Mouse (Mus musculus) bone marrow, adult 2 months (tissue): ENCODE measurements around the gene Spaca1. TPM values are rescaled to one million over a fixed set of nuclear protein-coding genes. Genes with fewer than 3 reads are reported as not detected.
"Not testable (repeated sequence)": the region's sequence is repeated elsewhere in the genome, so short reads cannot be mapped to it uniquely, and the experiment has no call there.

Source experiments
- H3K27ac ChIP-seq: fragments of 200-500 bp; 2 replicates; pipeline ENCODE4 v1.5.1; 2012; ENCODE audit warnings: low read depth, mild to moderate bottlenecking, control low read depth, inconsistent platforms, low read length; ENCODE audit not compliant: control insufficient read depth, poor library complexity, insufficient read depth
- H3K4me1 ChIP-seq: fragments of 200-500 bp; 2 replicates; pipeline ENCODE4 v1.6.1; 2011; ENCODE audit warnings: low read length; ENCODE audit not compliant: control insufficient read depth, insufficient read depth
- H3K4me3 ChIP-seq: fragments of 200-500 bp; replicated peaks from 2 replicates; pipeline ENCODE3; 2011; ENCODE audit warnings: mild to moderate bottlenecking, low read depth, low read length, control low read depth; ENCODE audit not compliant: control insufficient read depth
- CTCF ChIP-seq: fragments of 200-500 bp; IDR thresholded peaks from 2 replicates; pipeline ENCODE4 v1.5.1; 2011; ENCODE audit warnings: low read length, control low read depth; ENCODE audit not compliant: control insufficient read depth, insufficient read depth
- POLR2A ChIP-seq: fragments of 200-500 bp; IDR thresholded peaks from 2 replicates; pipeline ENCODE4 v1.6.1; 2011; ENCODE audit warnings: low read depth, mild to moderate bottlenecking, control low read depth, low read length, borderline replicate concordance; ENCODE audit not compliant: control insufficient read depth
- WGBS: fragments of 180-500 bp; shearing (Covaris S2); methylation state at CpG from one replicate; pipeline ENCODE4 v1.1.7; 2018; 5-methylcytosine and 5-hydroxymethylcytosine counted together
- polyA plus RNA-seq: library from polyadenylated mRNA; stranded (reverse); fragments of >200 nt; gene quantifications from 2 replicates; pipeline ENCODE4 v1.2.4, GENCODE M21; 2011; ENCODE audit warnings: low replicate concordance; ENCODE audit not compliant: missing spikeins, insufficient read depth, insufficient read length

Gene Spaca1
- polyA plus RNA-seq = 0.83 TPM in 1 of 2 replicates, not detected in the other

GRCm38 (mm10) chr4:34049571-34050255, at the start of gene Spaca1:
Gene Spaca1, minus strand, starts transcription at chr4:34050191.
- H3K4me3 ChIP-seq = no peak within 1 kb of the TSS
- TF ChIP-seq CTCF = no peak
- TF ChIP-seq POLR2A = no peak
- no peaks in the 10 kb centered on the region for H3K4me1 ChIP-seq
- WGBS = 73% methylated on average over 46 of the region's 46 CpGs
- no peak within 1 kb of the TSS; the same call in 1 of the 2 replicates for H3K27ac ChIP-seq

- not testable (repeated sequence) for H3K4me1 ChIP-seq, H3K4me3 ChIP-seq, H3K27ac ChIP-seq
- 68% methylated on average over 5 of the region's 5 CpGs for WGBS
Observed at GRCm38 (mm10) chr4:34087286-34087685, 37.3 kb upstream of the Spaca1 start.

- TF ChIP-seq CTCF (no peak), POLR2A (no peak)
- no peaks in the 10 kb centered on the region for H3K4me1 ChIP-seq
- WGBS = 88% methylated on average over 3 of the region's 3 CpGs
- H3K27ac ChIP-seq = no peak overlapping the region
- H3K4me3 ChIP-seq = no peak overlapping the region
Observed at GRCm38 (mm10) chr4:34081064-34081463, 31.1 kb upstream of the Spaca1 start.

- 20% methylated on average over 5 of the region's 5 CpGs for WGBS
- Histone ChIP-seq H3K4me1 (no peaks in the 10 kb centered on the region), H3K27ac (no peak overlapping the region)
Observed at GRCm38 (mm10) chr4:34069002-34069401, 19.0 kb upstream of the Spaca1 start.

GRCm38 (mm10) chr4:34058320-34058719, 8.3 kb upstream of the Spaca1 start:
- no peak overlapping the region for H3K27ac ChIP-seq
- TF ChIP-seq CTCF (no peak), POLR2A (no peak)
- H3K4me3 ChIP-seq = no peak overlapping the region
- WGBS = 73% methylated on average over 1 of the region's 1 CpGs
- no peaks in the 10 kb centered on the region for H3K4me1 ChIP-seq

More at GRCm38 (mm10) chr4:34069002-34069401, 19.0 kb upstream of the Spaca1 start:
- TF ChIP-seq CTCF (no peak), POLR2A (no peak)
- no peak overlapping the region for H3K4me3 ChIP-seq

- TF ChIP-seq CTCF = no peak
- no peak for TF ChIP-seq POLR2A
- H3K27ac ChIP-seq = no peak overlapping the region
- no peak overlapping the region for H3K4me3 ChIP-seq
- WGBS = 85% methylated on average over 2 of the region's 2 CpGs
- no peaks in the 10 kb centered on the region for H3K4me1 ChIP-seq
Observed at GRCm38 (mm10) chr4:34026771-34027170, 23.2 kb downstream of the Spaca1 start.

- 60% methylated on average over 2 of the region's 2 CpGs for WGBS
- Histone ChIP-seq H3K4me3 (no peak overlapping the region), H3K27ac (no peak overlapping the region), H3K4me1 (no peaks in the 10 kb centered on the region)
- TF ChIP-seq CTCF = no peak
- TF ChIP-seq POLR2A = no peak
Observed at GRCm38 (mm10) chr4:34021456-34021855, 28.5 kb downstream of the Spaca1 start.

GRCm38 (mm10) chr4:33996382-33996781, 53.6 kb downstream of the Spaca1 start:
- Histone ChIP-seq H3K4me3 (no peak overlapping the region), H3K4me1 (no peaks in the 10 kb centered on the region)

GRCm38 (mm10) chr4:33992687-33993086, 57.3 kb downstream of the Spaca1 start:
- 63% methylated on average over 3 of the region's 3 CpGs for WGBS
- Histone ChIP-seq H3K27ac (no peak overlapping the region), H3K4me3 (no peak overlapping the region), H3K4me1 (no peaks in the 10 kb centered on the region)
- TF ChIP-seq CTCF = no peak
- no peak for TF ChIP-seq POLR2A

More at GRCm38 (mm10) chr4:33996382-33996781, 53.6 kb downstream of the Spaca1 start:
- TF ChIP-seq POLR2A (no peak), CTCF (no peak)
- H3K27ac ChIP-seq = no peak overlapping the region

GRCm38 (mm10) chr4:33988466-33989089, 61.4 kb downstream of the Spaca1 start:
- WGBS = 35% methylated on average over 5 of the region's 5 CpGs
- Histone ChIP-seq H3K27ac (no peak overlapping the region), H3K4me3 (no peak overlapping the region), H3K4me1 (no peaks in the 10 kb centered on the region)
- no peak for TF ChIP-seq CTCF

Other genes starting within 250 kb of the Spaca1 start
- 0.22 and 1.3 TPM in 2 replicates for gene Cnr1, start 125.6 kb downstream of the Spaca1 start, polyA plus RNA-seq